Mouse (Mus musculus) limb, embryonic 13.5 days (tissue): ENCODE measurements at regions not wholly inside any gene's neighbourhood (a gene's known extent, or its start where the extent isn't known, plus 50 kb on each side); places are given as distances from the start of the nearest gene placed in this dataset.
A peak's percentile ranks its signal among the peaks of the same experiment; 100 is the strongest.

Experiments used
- ATAC-seq: fragments of 200-750 bp; cut with Nextera tagmentation; 2 replicates; pipeline ENCODE4 v1.8.0; 2017; ENCODE audit warnings: low read depth, moderate number of reproducible peaks, moderate TSS enrichment; ENCODE audit not compliant: low FRiP score
- H3K27ac ChIP-seq: fragments of 300-500 bp; sonication (generic); 2 replicates; pipeline ENCODE4 v1.5.1; 2015; ENCODE audit warnings: inconsistent platforms, mild to moderate bottlenecking, moderate library complexity
- H3K27me3 ChIP-seq: fragments of 300-500 bp; sonication (generic); 2 replicates; pipeline ENCODE4 v1.6.1; 2015; ENCODE audit warnings: mild to moderate bottlenecking, inconsistent platforms
- H3K36me3 ChIP-seq: fragments of 300-500 bp; sonication (generic); 2 replicates; pipeline ENCODE4 v1.6.1; 2015; ENCODE audit warnings: inconsistent platforms, mild to moderate bottlenecking, moderate library complexity
- H3K4me1 ChIP-seq: fragments of 300-500 bp; sonication (generic); 2 replicates; pipeline ENCODE4 v1.6.1; 2015; ENCODE audit warnings: inconsistent platforms
- H3K4me2 ChIP-seq: fragments of 300-500 bp; sonication (generic); replicated peaks from 2 replicates; pipeline ENCODE4 v1.6.1; 2015; ENCODE audit warnings: inconsistent platforms, mild to moderate bottlenecking, moderate library complexity
- H3K4me3 ChIP-seq: fragments of 300-500 bp; sonication (generic); 2 replicates; pipeline ENCODE4 v1.5.1; 2015; ENCODE audit warnings: moderate library complexity, mild to moderate bottlenecking, inconsistent platforms
- H3K9ac ChIP-seq: fragments of 300-500 bp; sonication (generic); 2 replicates; pipeline ENCODE4 v1.6.1; 2015; ENCODE audit warnings: mild to moderate bottlenecking, inconsistent platforms
- H3K9me3 ChIP-seq: fragments of 300-500 bp; sonication (generic); 2 replicates; pipeline ENCODE4 v1.6.1; 2016; ENCODE audit warnings: inconsistent platforms
- WGBS: fragments of 180-500 bp; shearing (Covaris S2); methylation state at CpG from one replicate; pipeline ENCODE4 v1.1.7; 2015; 5-methylcytosine and 5-hydroxymethylcytosine counted together

DNA sequence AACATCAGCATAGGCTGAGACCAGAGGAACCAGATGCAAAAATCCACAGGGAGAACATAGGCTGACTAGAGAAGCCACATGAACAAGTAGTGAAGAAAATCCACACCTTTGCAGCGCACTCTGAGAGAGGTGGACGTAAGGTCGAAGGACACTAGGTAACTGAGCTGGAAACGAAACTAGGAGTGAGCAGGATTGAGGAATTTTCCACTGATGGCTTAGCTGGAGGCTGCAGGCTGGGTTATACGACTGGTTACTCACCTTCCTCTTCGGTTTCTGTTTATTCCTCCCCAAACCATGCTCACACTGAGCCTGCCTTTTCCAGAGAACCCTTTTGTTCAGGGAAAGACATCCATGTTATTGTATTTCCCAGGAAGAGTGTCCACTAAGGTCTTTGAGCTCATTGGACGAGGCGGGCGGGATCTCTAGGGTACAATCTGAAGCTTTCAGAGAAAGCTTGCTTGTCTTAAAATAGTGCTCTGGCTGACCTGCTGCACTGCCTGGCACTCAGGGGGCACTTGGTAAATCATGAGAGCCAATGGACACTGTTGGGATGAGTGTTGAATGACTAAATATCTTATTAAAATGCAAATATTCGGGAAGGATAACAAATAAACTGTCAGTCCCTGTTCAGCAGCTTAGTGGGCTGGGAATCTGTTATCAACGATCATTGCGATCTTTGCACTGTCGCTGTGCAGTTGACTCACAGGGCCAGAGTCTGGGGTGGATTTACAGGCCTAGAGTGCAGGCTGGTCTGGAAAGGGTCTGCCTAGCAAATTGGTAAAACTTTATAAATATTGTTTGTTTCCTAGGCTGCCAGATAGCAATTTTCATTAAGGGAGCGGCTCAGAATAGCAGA lies 76.7 kb upstream of the Bbx start:
- H3K9ac ChIP-seq, result no peak overlapping the region
- no peaks in the 10 kb centered on the region for H3K9me3 ChIP-seq
- H3K27ac ChIP-seq, result no peak overlapping the region
- no peak for ATAC-seq
- H3K4me1 ChIP-seq, result no peaks in the 10 kb centered on the region
- no peaks in the 10 kb centered on the region for H3K27me3 ChIP-seq
- no peaks in the 10 kb centered on the region for H3K36me3 ChIP-seq
- no peak overlapping the region for H3K4me2 ChIP-seq
- no peak overlapping the region for H3K4me3 ChIP-seq
- 77% methylated on average over 14 of the region's 14 CpGs for WGBS

DNA sequence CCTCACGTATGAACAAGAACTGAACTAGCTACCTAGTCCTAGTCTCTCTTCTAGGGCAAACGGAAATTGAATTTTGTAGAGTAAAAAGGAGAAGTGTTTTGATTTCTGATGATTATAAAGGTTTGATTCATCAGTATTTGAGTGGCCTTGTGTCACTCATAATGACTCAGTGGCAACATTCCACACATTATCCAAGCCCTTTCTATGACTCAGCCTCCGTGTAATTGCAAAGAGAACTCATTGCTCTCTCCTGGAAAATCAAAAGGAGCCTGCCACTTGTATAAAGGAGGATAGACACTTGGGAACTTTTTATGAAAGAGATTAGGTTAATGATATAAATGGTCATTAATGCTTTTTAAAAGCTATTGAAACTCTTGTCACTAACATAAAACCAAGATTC lies 72.4 kb upstream of the Bbx start:
- no peak for ATAC-seq
- Histone ChIP-seq H3K9me3 (no peaks in the 10 kb centered on the region), H3K4me1 (no peaks in the 10 kb centered on the region), H3K27me3 (no peaks in the 10 kb centered on the region), H3K4me3 (no peak overlapping the region), H3K4me2 (no peak overlapping the region), H3K27ac (no peak overlapping the region), H3K36me3 (no peaks in the 10 kb centered on the region), H3K9ac (no peak overlapping the region)
- 77% methylated on average over 3 of the region's 3 CpGs for WGBS

DNA sequence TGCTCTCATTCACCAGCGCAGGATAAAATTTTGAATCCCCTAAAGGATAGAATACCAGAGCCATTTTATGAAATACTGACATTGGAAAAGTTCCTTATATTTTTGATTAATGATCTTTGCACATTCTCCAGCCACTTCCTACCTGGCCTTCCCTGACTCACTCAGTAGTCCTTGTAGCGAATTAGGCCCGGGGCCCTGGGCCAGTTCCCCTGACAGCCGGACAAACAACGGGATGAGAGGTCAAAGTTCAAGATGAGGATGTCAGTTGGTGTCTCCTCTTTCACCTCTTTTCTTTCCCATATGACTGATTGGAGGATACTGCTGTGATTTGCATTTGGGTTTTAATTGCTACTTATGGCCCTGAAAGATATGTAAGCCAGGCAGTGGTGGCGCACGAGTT lies 66.7 kb upstream of the Bbx start:
- H3K27me3 ChIP-seq, result no peaks in the 10 kb centered on the region
- no peaks in the 10 kb centered on the region for H3K4me1 ChIP-seq
- no peaks in the 10 kb centered on the region for H3K9me3 ChIP-seq
- no peaks in the 10 kb centered on the region for H3K36me3 ChIP-seq
- no peak for ATAC-seq
- no peak overlapping the region for H3K4me2 ChIP-seq
- H3K9ac ChIP-seq, result no peak overlapping the region
- WGBS, result 69% methylated on average over 7 of the region's 7 CpGs
- H3K27ac ChIP-seq, result no peak overlapping the region
- H3K4me3 ChIP-seq, result no peak overlapping the region

- WGBS, result 93% methylated on average over 2 of the region's 2 CpGs
- no peaks in the 10 kb centered on the region for H3K4me1 ChIP-seq
- no peaks in the 10 kb centered on the region for H3K36me3 ChIP-seq
- no peaks in the 10 kb centered on the region for H3K9me3 ChIP-seq
- H3K4me2 ChIP-seq, result no peak overlapping the region
- H3K27ac ChIP-seq, result no peak overlapping the region
- H3K27me3 ChIP-seq, result no peaks in the 10 kb centered on the region
- no peak for ATAC-seq
- H3K4me3 ChIP-seq, result no peak overlapping the region
- H3K9ac ChIP-seq, result no peak overlapping the region
Measured at GRCm38 (mm10) chr16:50493662-50494061, 61.5 kb upstream of the Bbx start.

DNA sequence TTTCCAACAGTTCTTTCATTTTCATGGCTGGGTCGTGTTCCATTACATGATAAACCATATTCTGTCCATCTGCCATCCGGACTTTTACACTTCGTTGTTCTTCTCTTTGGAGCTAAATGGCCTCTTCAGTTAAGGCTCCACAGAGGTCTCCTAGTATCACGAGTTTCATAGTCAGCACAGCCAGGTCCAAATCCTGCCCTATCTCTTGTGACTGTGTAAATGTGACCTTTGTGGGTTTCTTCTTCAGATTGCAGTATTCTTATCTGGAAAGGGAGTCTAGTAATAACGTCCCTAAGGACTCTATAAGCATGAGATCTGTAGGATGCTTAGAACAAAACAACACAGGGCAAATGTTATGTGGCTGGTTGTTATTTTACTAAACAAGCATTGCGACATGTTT lies 57.1 kb upstream of the Bbx start:
- H3K27ac ChIP-seq, result no peak overlapping the region
- H3K4me3 ChIP-seq, result no peak overlapping the region
- no peak for ATAC-seq
- no peaks in the 10 kb centered on the region for H3K36me3 ChIP-seq
- no peaks in the 10 kb centered on the region for H3K4me1 ChIP-seq
- no peak overlapping the region for H3K4me2 ChIP-seq
- no peaks in the 10 kb centered on the region for H3K9me3 ChIP-seq
- no peaks in the 10 kb centered on the region for H3K27me3 ChIP-seq
- H3K9ac ChIP-seq, result no peak overlapping the region
- 86% methylated on average over 6 of the region's 6 CpGs for WGBS

DNA sequence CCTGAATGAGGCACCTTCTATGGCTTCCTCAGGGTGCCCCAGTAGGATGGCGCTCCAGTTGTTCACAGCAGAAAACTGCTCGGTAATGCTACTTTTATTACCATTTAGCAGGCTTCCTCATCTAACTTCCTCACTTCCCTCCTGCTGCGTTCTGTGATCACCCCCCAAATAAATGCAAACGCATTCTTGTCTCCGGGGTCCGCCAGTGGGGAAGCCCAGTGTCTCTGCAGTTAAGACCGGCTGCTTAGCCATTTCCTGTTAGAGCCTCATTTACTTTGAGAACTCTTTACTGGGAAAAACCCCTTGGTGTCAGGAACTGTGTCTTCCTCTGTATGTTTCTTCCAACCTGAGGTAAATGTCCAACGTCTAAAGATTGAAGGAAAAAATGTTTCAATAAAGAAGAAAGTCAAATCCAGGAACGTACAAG lies 50.2 kb upstream of the Bbx start:
- Histone ChIP-seq H3K9ac (no peak overlapping the region), H3K27me3 (no peaks in the 10 kb centered on the region), H3K36me3 (no peaks in the 10 kb centered on the region), H3K4me2 (peak overlapping the region; percentile 14; the same call in 1 of the 2 replicates), H3K9me3 (no peaks in the 10 kb centered on the region), H3K4me3 (no peak overlapping the region), H3K4me1 (peaks cover 6% of the 10 kb centered on the region), H3K27ac (no peak overlapping the region)
- no peak for ATAC-seq
- WGBS, result 24% methylated on average over 9 of the region's 9 CpGs
